Mouse (Mus musculus): ENCODE measurements at regions not wholly inside any gene's neighbourhood (a gene's known extent, or its start where the extent isn't known, plus 50 kb on each side); places are given as distances from the start of the nearest gene placed in this dataset.

DNA sequence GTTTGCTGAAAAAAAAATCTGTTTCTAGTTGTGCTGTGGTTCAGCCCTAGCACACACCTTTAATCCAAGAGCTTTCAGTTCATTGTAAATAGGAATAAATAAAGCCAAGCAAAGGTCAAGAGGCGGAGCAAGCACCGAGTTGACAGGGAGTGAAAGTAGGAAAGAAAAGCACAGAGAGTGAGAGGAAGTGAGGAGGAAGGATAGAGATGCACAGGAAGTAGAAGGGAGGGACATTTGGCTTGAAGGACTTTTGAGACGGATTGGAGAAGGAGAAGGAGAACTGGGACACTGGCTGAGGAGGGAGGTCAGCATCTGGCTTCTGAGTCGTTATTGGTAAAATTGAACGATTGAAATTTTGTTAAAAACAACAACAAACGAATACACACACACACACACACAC, 402.0 kb upstream of the Igfbp7 start:
- DNase-seq (ENCODE audit: low read depth, low spot score), result no peak
- H3K9me3 ChIP-seq (replicated peaks; ENCODE audit: insufficient read depth, low read length), result no peaks in the 10 kb centered on the region
- H3K27me3 ChIP-seq (ENCODE audit: control insufficient read depth in 1 of 2, insufficient read depth in 2 of 2, low read length in 2 of 2), result no peaks in the 10 kb centered on the region
- TF ChIP-seq JUND (IDR thresholded peaks at IDR 0.05; ENCODE audit: low read depth, low read length), result no peak
- TF ChIP-seq ZC3H11A (IDR thresholded peaks at IDR 0.05; ENCODE audit: low read depth, low read length), result no peak
- no peak for TF ChIP-seq GATA1 (IDR thresholded peaks at IDR 0.05; ENCODE audit: low read depth, low read length)
- TF ChIP-seq CHD1 (IDR thresholded peaks at IDR 0.05; ENCODE audit: low read depth, low read length), result no peak
- no peak for TF ChIP-seq CTCF (IDR thresholded peaks at IDR 0.05 in 2 of 3, conservative IDR thresholded peaks at IDR 0.05 in 1 of 3; ENCODE audit: control insufficient read depth in 1 of 3, insufficient read depth in 1 of 3, low read depth in 2 of 3, low read length in 3 of 3, poor library complexity in 1 of 3, severe bottlenecking in 1 of 3)
- TF ChIP-seq TBP (IDR thresholded peaks at IDR 0.05; ENCODE audit: low read depth, low read length), result no peak
- no peak for TF ChIP-seq ETS1 (IDR thresholded peaks at IDR 0.05; ENCODE audit: low read depth, low read length)
- TF ChIP-seq RCOR1 (IDR thresholded peaks at IDR 0.05; ENCODE audit: low read depth, low read length), result no peak
- no peak for TF ChIP-seq TAL1 (IDR thresholded peaks at IDR 0.05; ENCODE audit: low read length)
- no peak for TF ChIP-seq ZNF384 (IDR thresholded peaks at IDR 0.05; ENCODE audit: low read depth, low read length)
- no peak for TF ChIP-seq MYC (IDR thresholded peaks at IDR 0.05; ENCODE audit: low read depth, low read length)
- no peak for TF ChIP-seq ZMIZ1 (IDR thresholded peaks at IDR 0.05; ENCODE audit: low read depth, low read length)
- no peak for TF ChIP-seq ELF1 (IDR thresholded peaks at IDR 0.05; ENCODE audit: low read depth, low read length)
- no peaks in the 10 kb centered on the region for H3K4me1 ChIP-seq (ENCODE audit: control insufficient read depth in 1 of 2, insufficient read depth in 2 of 2, low read length in 2 of 2)
- no peaks in the 10 kb centered on the region for H3K36me3 ChIP-seq (ENCODE audit: control insufficient read depth in 1 of 2, insufficient read depth in 2 of 2, low read length in 2 of 2)
- H3K9ac ChIP-seq (ENCODE audit: control insufficient read depth, low read depth, low read length, poor library complexity, severe bottlenecking), result no peak overlapping the region
- no peaks in the 10 kb centered on the region for H3K79me2 ChIP-seq (ENCODE audit: control insufficient read depth, insufficient read depth, low read length, poor library complexity)
- no peak overlapping the region for H3K4me3 ChIP-seq (ENCODE audit: control insufficient read depth in 1 of 2, insufficient read depth in 1 of 2, low read depth in 2 of 2, low read length in 2 of 2)
- H3K27ac ChIP-seq (ENCODE audit: control insufficient read depth, low read depth, low read length), result no peak overlapping the region

DNA sequence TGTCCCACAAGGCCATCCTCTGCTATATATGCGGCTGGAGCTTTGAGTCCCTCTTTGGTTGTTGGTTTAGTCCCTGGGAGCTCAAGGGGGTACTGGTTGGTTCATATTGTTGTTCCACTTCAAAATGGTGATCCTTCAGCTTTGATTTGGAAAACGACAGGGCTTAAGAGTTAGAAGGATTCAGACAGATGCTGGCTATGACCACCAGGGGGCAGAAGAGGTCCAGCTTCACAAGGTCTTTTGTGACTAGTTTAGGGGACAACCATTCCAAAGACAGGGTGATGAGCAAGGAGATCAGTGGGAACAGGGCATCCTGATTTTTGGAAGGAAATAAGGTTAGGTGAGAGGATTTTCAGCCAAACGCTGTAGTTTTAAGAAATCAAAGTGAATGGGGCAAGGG, 399.9 kb upstream of the Igfbp7 start:
- no peak overlapping the region for H3K4me3 ChIP-seq (ENCODE audit: control insufficient read depth in 1 of 2, insufficient read depth in 1 of 2, low read depth in 2 of 2, low read length in 2 of 2)
- TF ChIP-seq JUND (IDR thresholded peaks at IDR 0.05; ENCODE audit: low read depth, low read length), result no peak
- peak; percentile 60 for TF ChIP-seq RAD21 (IDR thresholded peaks at IDR 0.05; ENCODE audit: low read depth, low read length)
- peak; percentile 53 to 64 (median 60) for TF ChIP-seq CTCF (IDR thresholded peaks at IDR 0.05 in 2 of 3, conservative IDR thresholded peaks at IDR 0.05 in 1 of 3; ENCODE audit: control insufficient read depth in 1 of 3, insufficient read depth in 1 of 3, low read depth in 2 of 3, low read length in 3 of 3, poor library complexity in 1 of 3, severe bottlenecking in 1 of 3)
- TF ChIP-seq SMC3 (IDR thresholded peaks at IDR 0.05; ENCODE audit: low read depth, low read length), result peak; percentile 64
- no peak overlapping the region for H3K9ac ChIP-seq (ENCODE audit: control insufficient read depth, low read depth, low read length, poor library complexity, severe bottlenecking)
- peak; percentile 47 for DNase-seq (ENCODE audit: low read depth, low spot score)
- no peaks in the 10 kb centered on the region for H3K9me3 ChIP-seq (replicated peaks; ENCODE audit: insufficient read depth, low read length)
- H3K4me1 ChIP-seq (ENCODE audit: control insufficient read depth in 1 of 2, insufficient read depth in 2 of 2, low read length in 2 of 2), result no peaks in the 10 kb centered on the region
- no peaks in the 10 kb centered on the region for H3K79me2 ChIP-seq (ENCODE audit: control insufficient read depth, insufficient read depth, low read length, poor library complexity)
- H3K36me3 ChIP-seq (ENCODE audit: control insufficient read depth in 1 of 2, insufficient read depth in 2 of 2, low read length in 2 of 2), result no peaks in the 10 kb centered on the region
- H3K27ac ChIP-seq (ENCODE audit: control insufficient read depth, low read depth, low read length), result no peak overlapping the region
- H3K27me3 ChIP-seq (ENCODE audit: control insufficient read depth in 1 of 2, insufficient read depth in 2 of 2, low read length in 2 of 2), result no peaks in the 10 kb centered on the region

Data from MEL (cell line).